Mouse (Mus musculus) hindbrain, embryonic 14.5 days (tissue): ENCODE measurements around the gene Wfdc17. TPM values are rescaled to one million over a fixed set of nuclear protein-coding genes. Genes with fewer than 3 reads are reported as not detected.

Experiments used
- ATAC-seq: fragments of 200-750 bp; cut with Nextera tagmentation; 2 replicates; pipeline ENCODE4 v1.8.0; 2017; ENCODE audit warnings: moderate number of reproducible peaks, mild to moderate bottlenecking, moderate TSS enrichment, moderate library complexity; ENCODE audit not compliant: low FRiP score
- DNase-seq: peaks from one replicate; pipeline ENCODE4 v3.0.0-alpha.2; 2015; ENCODE audit warnings: low spot score
- H3K27ac ChIP-seq: fragments of 300-500 bp; sonication (generic); 2 replicates; pipeline ENCODE4 v1.5.1; 2014; ENCODE audit warnings: mild to moderate bottlenecking, moderate library complexity
- H3K27me3 ChIP-seq: fragments of 300-500 bp; sonication (generic); 2 replicates; pipeline ENCODE4 v1.6.1; 2014; ENCODE audit warnings: mild to moderate bottlenecking, low read length, mixed read lengths; ENCODE audit not compliant: control insufficient read depth, insufficient read depth
- H3K36me3 ChIP-seq: fragments of 300-500 bp; sonication (generic); replicated peaks from 2 replicates; pipeline ENCODE4 v1.6.1; 2014; ENCODE audit not compliant: control insufficient read depth, insufficient read depth
- H3K4me1 ChIP-seq: fragments of 300-500 bp; sonication (generic); replicated peaks from 2 replicates; pipeline ENCODE4 v1.6.1; 2014; ENCODE audit warnings: antibody characterized with exemption, low read length, mixed read lengths; ENCODE audit not compliant: control insufficient read depth, insufficient read depth
- H3K4me2 ChIP-seq: fragments of 300-500 bp; sonication (generic); replicated peaks from 2 replicates; pipeline ENCODE4 v1.6.1; 2014; ENCODE audit warnings: mild to moderate bottlenecking, moderate library complexity
- H3K4me3 ChIP-seq: fragments of 300-500 bp; sonication (generic); replicated peaks from 2 replicates; pipeline ENCODE4 v1.5.1; 2014; ENCODE audit warnings: mild to moderate bottlenecking, low read length
- H3K9ac ChIP-seq: fragments of 300-500 bp; sonication (generic); 2 replicates; pipeline ENCODE4 v1.6.1; 2014
- H3K9me3 ChIP-seq: fragments of 300-500 bp; sonication (generic); 2 replicates; pipeline ENCODE4 v1.6.1; 2016; ENCODE audit warnings: low read length; ENCODE audit not compliant: control insufficient read depth
- WGBS: fragments of 180-500 bp; shearing (Covaris S2); extraction: QIAGEN DNeasy Blood & Tissue Kit; methylation state at CpG from one replicate; pipeline ENCODE4 v1.1.7; 2014; 5-methylcytosine and 5-hydroxymethylcytosine counted together
- polyA plus RNA-seq: library from polyadenylated mRNA; unstranded; fragments of >200 nt; fragmentation: Nextera tagmentation; extraction: Ambion mirVana; gene quantifications from 2 replicates; pipeline ENCODE4 v1.2.1, GENCODE M21; 2014

Gene Wfdc17
- 0.73 and 1.4 TPM in 2 replicates for polyA plus RNA-seq

GRCm38 (mm10) chr11:83703705-83704104 is at the start of gene Wfdc17:
Gene Wfdc17 (plus strand): TSS chr11:83703991.
- Histone ChIP-seq H3K27ac (no peak within 1 kb of the TSS), H3K4me3 (no peak within 1 kb of the TSS), H3K9ac (no peak within 1 kb of the TSS), H3K27me3 (no peaks in the 10 kb centered on the region), H3K4me2 (no peak within 1 kb of the TSS), H3K36me3 (no peaks in the 10 kb centered on the region), H3K4me1 (no peaks in the 10 kb centered on the region), H3K9me3 (no peaks in the 10 kb centered on the region)
- DNase-seq = no peak
- no peak for ATAC-seq
- 86% methylated on average over 1 of the region's 1 CpGs for WGBS

- ATAC-seq = no peak
- WGBS = 92% methylated on average over 8 of the region's 8 CpGs
- H3K36me3 ChIP-seq = no peaks in the 10 kb centered on the region
Measured at GRCm38 (mm10) chr11:83654606-83655005, 49.2 kb upstream of the Wfdc17 start.

GRCm38 (mm10) chr11:83657508-83657907 is 46.3 kb upstream of the Wfdc17 start:
- DNase-seq (no peak), ATAC-seq (no peak)
- Histone ChIP-seq H3K4me1 (no peaks in the 10 kb centered on the region), H3K27me3 (no peaks in the 10 kb centered on the region), H3K4me2 (no peak overlapping the region), H3K4me3 (no peak overlapping the region), H3K9me3 (no peaks in the 10 kb centered on the region), H3K36me3 (no peaks in the 10 kb centered on the region), H3K27ac (no peak overlapping the region), H3K9ac (no peak overlapping the region)
- 89% methylated on average over 3 of the region's 3 CpGs for WGBS

More at GRCm38 (mm10) chr11:83654606-83655005, 49.2 kb upstream of the Wfdc17 start:
- DNase-seq = no peak
- Histone ChIP-seq H3K4me2 (no peak overlapping the region), H3K4me1 (no peaks in the 10 kb centered on the region), H3K27me3 (no peaks in the 10 kb centered on the region), H3K4me3 (no peak overlapping the region), H3K9me3 (no peaks in the 10 kb centered on the region), H3K27ac (no peak overlapping the region), H3K9ac (no peak overlapping the region)

GRCm38 (mm10) chr11:83658797-83659196 is 45.0 kb upstream of the Wfdc17 start:
- Histone ChIP-seq H3K4me2 (no peak overlapping the region), H3K9ac (no peak overlapping the region), H3K27ac (no peak overlapping the region), H3K4me1 (no peaks in the 10 kb centered on the region), H3K27me3 (no peaks in the 10 kb centered on the region), H3K4me3 (no peak overlapping the region), H3K36me3 (no peaks in the 10 kb centered on the region), H3K9me3 (no peaks in the 10 kb centered on the region)
- no peak for ATAC-seq
- no peak for DNase-seq
- WGBS = 81% methylated on average over 6 of the region's 6 CpGs

GRCm38 (mm10) chr11:83662204-83662603 is 41.6 kb upstream of the Wfdc17 start, which contains the start of gene Ccl4:
Gene Ccl4 (plus strand): TSS chr11:83662584.
- DNase-seq = no peak
- 89% methylated on average over 6 of the region's 6 CpGs for WGBS
- H3K4me2 ChIP-seq = no peak within 1 kb of the TSS
- H3K27ac ChIP-seq = no peak within 1 kb of the TSS
- no peaks in the 10 kb centered on the region for H3K27me3 ChIP-seq
- ATAC-seq = no peak
- H3K4me1 ChIP-seq = no peaks in the 10 kb centered on the region
- H3K4me3 ChIP-seq = no peak within 1 kb of the TSS
- H3K36me3 ChIP-seq = no peaks in the 10 kb centered on the region
- H3K9ac ChIP-seq = no peak within 1 kb of the TSS
- no peaks in the 10 kb centered on the region for H3K9me3 ChIP-seq

GRCm38 (mm10) chr11:83663532-83663931 is 40.3 kb upstream of the Wfdc17 start:
- H3K27ac ChIP-seq = no peak overlapping the region
- H3K4me3 ChIP-seq = no peak overlapping the region
- 90% methylated on average over 5 of the region's 5 CpGs for WGBS
- H3K27me3 ChIP-seq = no peaks in the 10 kb centered on the region
- no peak for DNase-seq
- H3K4me1 ChIP-seq = no peaks in the 10 kb centered on the region
- H3K9me3 ChIP-seq = no peaks in the 10 kb centered on the region
- no peak overlapping the region for H3K9ac ChIP-seq
- H3K36me3 ChIP-seq = no peaks in the 10 kb centered on the region
- no peak overlapping the region for H3K4me2 ChIP-seq
- ATAC-seq = no peak

GRCm38 (mm10) chr11:83671743-83672142 is 32.0 kb upstream of the Wfdc17 start:
- Histone ChIP-seq H3K27ac (no peak overlapping the region), H3K4me3 (no peak overlapping the region), H3K27me3 (no peaks in the 10 kb centered on the region), H3K9me3 (no peaks in the 10 kb centered on the region), H3K4me2 (no peak overlapping the region), H3K9ac (no peak overlapping the region), H3K36me3 (no peaks in the 10 kb centered on the region), H3K4me1 (no peaks in the 10 kb centered on the region)
- DNase-seq = no peak
- no peak for ATAC-seq

- ATAC-seq = no peak
- Histone ChIP-seq H3K4me2 (no peak overlapping the region), H3K27ac (no peak overlapping the region), H3K9me3 (no peaks in the 10 kb centered on the region), H3K4me1 (no peaks in the 10 kb centered on the region), H3K4me3 (no peak overlapping the region), H3K36me3 (no peaks in the 10 kb centered on the region), H3K9ac (no peak overlapping the region), H3K27me3 (no peaks in the 10 kb centered on the region)
- WGBS = 97% methylated on average over 1 of the region's 1 CpGs
- DNase-seq = no peak
Measured at GRCm38 (mm10) chr11:83675665-83676064, 28.1 kb upstream of the Wfdc17 start.

GRCm38 (mm10) chr11:83689918-83690317 is 13.9 kb upstream of the Wfdc17 start:
- DNase-seq = no peak
- no peak overlapping the region for H3K27ac ChIP-seq
- H3K36me3 ChIP-seq = no peaks in the 10 kb centered on the region
- H3K4me1 ChIP-seq = no peaks in the 10 kb centered on the region
- no peak overlapping the region for H3K4me3 ChIP-seq
- no peaks in the 10 kb centered on the region for H3K27me3 ChIP-seq
- H3K4me2 ChIP-seq = no peak overlapping the region
- WGBS = 80% methylated on average over 1 of the region's 1 CpGs
- H3K9me3 ChIP-seq = no peaks in the 10 kb centered on the region
- H3K9ac ChIP-seq = no peak overlapping the region
- no peak for ATAC-seq

GRCm38 (mm10) chr11:83692008-83692407 is 11.8 kb upstream of the Wfdc17 start:
- WGBS = 70% methylated on average over 1 of the region's 1 CpGs
- H3K27ac ChIP-seq = no peak overlapping the region
- H3K4me2 ChIP-seq = no peak overlapping the region
- H3K4me3 ChIP-seq = no peak overlapping the region
- no peaks in the 10 kb centered on the region for H3K27me3 ChIP-seq
- ATAC-seq (no peak), DNase-seq (no peak)
- no peaks in the 10 kb centered on the region for H3K4me1 ChIP-seq
- H3K9ac ChIP-seq = no peak overlapping the region
- H3K9me3 ChIP-seq = no peaks in the 10 kb centered on the region
- no peaks in the 10 kb centered on the region for H3K36me3 ChIP-seq
